Mouse (Mus musculus) heart, embryonic 16.5 days (tissue): ENCODE measurements around the gene Ccdc124. TPM values are rescaled to one million over a fixed set of nuclear protein-coding genes. Genes with fewer than 3 reads are reported as not detected.

Experiments used
- ATAC-seq: fragments of 200-750 bp; cut with Nextera tagmentation; replicated peaks from 2 replicates; pipeline ENCODE4 v1.8.0; 2017; ENCODE audit warnings: moderate number of reproducible peaks; ENCODE audit not compliant: insufficient read depth, low FRiP score; ENCODE audit errors: extremely low read depth
- H3K27ac ChIP-seq: fragments of 300-500 bp; sonication (generic); 2 replicates; pipeline ENCODE4 v1.5.1; 2014; ENCODE audit warnings: mild to moderate bottlenecking, low read length, control low read depth, moderate library complexity
- H3K27me3 ChIP-seq: fragments of 300-500 bp; sonication (generic); 2 replicates; pipeline ENCODE4 v1.6.1; 2014; ENCODE audit warnings: low read length, mixed read lengths; ENCODE audit not compliant: control insufficient read depth, insufficient read depth
- H3K36me3 ChIP-seq: fragments of 300-500 bp; sonication (generic); 2 replicates; pipeline ENCODE4 v1.6.1; 2014; ENCODE audit not compliant: control insufficient read depth, insufficient read depth
- H3K4me1 ChIP-seq: fragments of 300-500 bp; sonication (generic); 2 replicates; pipeline ENCODE4 v1.6.1; 2014; ENCODE audit warnings: low read length, mixed read lengths; ENCODE audit not compliant: control insufficient read depth, insufficient read depth
- H3K4me2 ChIP-seq: fragments of 300-500 bp; sonication (generic); 2 replicates; pipeline ENCODE4 v1.6.1; 2014; ENCODE audit warnings: low read depth, mild to moderate bottlenecking, control low read depth, low read length
- H3K4me3 ChIP-seq: fragments of 300-500 bp; sonication (generic); 2 replicates; pipeline ENCODE4 v1.5.1; 2014; ENCODE audit warnings: mild to moderate bottlenecking, control low read depth, low read length
- H3K9ac ChIP-seq: fragments of 300-500 bp; sonication (generic); 2 replicates; pipeline ENCODE4 v1.6.1; 2014; ENCODE audit warnings: low read length, control low read depth
- H3K9me3 ChIP-seq: fragments of 300-500 bp; sonication (generic); replicated peaks from 2 replicates; pipeline ENCODE4 v1.6.1; 2016; ENCODE audit warnings: low read length; ENCODE audit not compliant: control insufficient read depth
- WGBS: fragments of 180-500 bp; shearing (Covaris S2); extraction: QIAGEN DNeasy Blood & Tissue Kit; methylation state at CpG from one replicate; pipeline ENCODE4 v1.1.7; 2014; 5-methylcytosine and 5-hydroxymethylcytosine counted together
- polyA plus RNA-seq: library from polyadenylated mRNA; unstranded; fragments of >200 nt; fragmentation: Nextera tagmentation; extraction: Ambion mirVana; gene quantifications from 2 replicates; pipeline ENCODE4 v1.2.1, GENCODE M21; 2015

Gene Ccdc124
- polyA plus RNA-seq, 1 experiment from 2014 or later: 82.3 TPM

DNA sequence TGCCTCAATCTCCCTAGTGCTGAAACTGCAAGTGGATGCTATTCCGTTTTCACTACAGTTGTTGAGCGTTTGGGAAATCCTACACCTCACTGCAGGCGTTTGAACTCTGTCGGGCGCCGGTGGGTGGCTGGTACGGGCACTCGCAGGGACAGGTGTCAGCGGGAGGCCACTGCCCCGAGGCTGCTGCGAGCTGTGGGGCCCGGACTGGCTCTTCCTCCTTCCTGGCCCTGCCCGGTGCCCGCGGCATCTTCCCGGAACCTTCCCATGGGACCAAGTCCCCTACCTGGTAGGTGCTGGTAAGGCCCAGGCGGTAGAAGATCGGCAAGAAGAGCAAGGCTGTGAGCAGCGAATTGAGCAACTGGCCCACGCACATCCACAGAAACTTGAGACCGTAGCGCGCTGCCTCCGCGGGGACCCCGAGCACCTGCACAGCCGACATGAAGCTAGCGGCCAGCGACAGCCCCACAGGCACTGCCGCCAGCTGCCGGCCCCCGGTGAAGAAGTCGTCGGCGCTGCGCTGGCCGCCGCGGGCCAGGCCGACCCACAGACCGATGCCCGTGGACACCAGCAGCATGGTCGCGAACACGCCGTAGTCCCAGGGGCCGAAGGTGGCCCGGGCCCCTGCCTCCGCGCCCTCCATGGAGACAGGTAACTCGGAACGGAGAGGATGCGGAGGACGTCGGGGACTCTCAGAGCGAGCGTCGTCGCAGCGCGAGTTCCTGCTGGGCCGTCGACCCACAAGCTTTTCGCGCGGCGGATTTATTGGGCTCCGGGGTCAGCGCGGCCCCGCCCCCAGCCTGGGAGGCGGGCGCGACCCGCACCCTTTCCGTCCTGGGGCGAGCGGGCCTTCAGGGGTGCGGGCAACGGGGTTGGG lies 18.5 kb upstream of the Ccdc124 start, which contains the start of gene Slc5a5:
Slc5a5 (minus strand) TSS at position 736 of the 874 bp plus-strand sequence.
- 4% methylated on average over 80 of the region's 80 CpGs for WGBS

GRCm38 (mm10) chr8:70891356-70891755 lies 17.6 kb upstream of the Ccdc124 start:
- H3K27me3 ChIP-seq: peaks cover 30% of the 10 kb centered on the region
- H3K4me3 ChIP-seq: no peak overlapping the region; the same call in 1 of the 2 replicates
- H3K4me2 ChIP-seq: no peak overlapping the region

More for the DNA sequence above, 18.5 kb upstream of the Ccdc124 start, which contains the start of gene Slc5a5:
- no peak for ATAC-seq
- H3K36me3 ChIP-seq: peaks cover 26% of the 10 kb centered on the region
- no peaks in the 10 kb centered on the region for H3K9me3 ChIP-seq
- peaks cover 30% of the 10 kb centered on the region for H3K27me3 ChIP-seq
- H3K9ac ChIP-seq: no peak within 1 kb of the TSS
- H3K4me1 ChIP-seq: peaks cover 7% of the 10 kb centered on the region
- peak within 1 kb of the TSS; percentile 1 for H3K4me3 ChIP-seq
- H3K4me2 ChIP-seq: peak within 1 kb of the TSS; percentile 18
- no peak within 1 kb of the TSS for H3K27ac ChIP-seq

DNA sequence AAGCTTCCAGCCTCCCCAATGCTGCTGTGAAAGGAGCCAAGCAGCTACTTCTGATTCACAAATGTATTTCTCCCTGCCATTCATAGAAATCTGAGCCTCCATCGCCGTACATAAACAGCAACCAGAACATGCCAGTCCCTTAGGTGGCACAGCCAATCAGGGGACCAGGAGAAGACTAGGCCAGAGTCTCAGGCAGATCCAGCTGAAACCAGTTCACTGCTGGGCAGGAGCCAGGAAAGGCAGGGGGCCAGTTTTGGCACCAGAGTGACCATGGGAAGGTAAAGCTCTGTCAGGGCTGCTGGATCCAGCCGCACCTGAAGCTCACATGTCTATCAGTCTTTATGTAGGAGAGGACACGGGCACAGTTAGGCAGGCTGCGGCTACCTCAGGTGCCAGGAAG lies 16.9 kb upstream of the Ccdc124 start:
- peaks cover 24% of the 10 kb centered on the region for H3K36me3 ChIP-seq
- H3K4me3 ChIP-seq: no peak overlapping the region
- ATAC-seq: no peak
- WGBS: 88% methylated on average over 5 of the region's 5 CpGs
- H3K9ac ChIP-seq: no peak overlapping the region
- H3K27ac ChIP-seq: no peak overlapping the region
- H3K4me2 ChIP-seq: no peak overlapping the region
- H3K4me1 ChIP-seq: no peaks in the 10 kb centered on the region
- no peaks in the 10 kb centered on the region for H3K9me3 ChIP-seq
- peaks cover 36% of the 10 kb centered on the region for H3K27me3 ChIP-seq

More at GRCm38 (mm10) chr8:70891356-70891755, 17.6 kb upstream of the Ccdc124 start:
- Histone ChIP-seq H3K9me3 (no peaks in the 10 kb centered on the region), H3K9ac (no peak overlapping the region), H3K27ac (no peak overlapping the region), H3K36me3 (peaks cover 26% of the 10 kb centered on the region), H3K4me1 (peaks cover 6% of the 10 kb centered on the region)
- 10% methylated on average over 21 of the region's 21 CpGs for WGBS
- ATAC-seq: no peak

- Histone ChIP-seq H3K4me1 (no peaks in the 10 kb centered on the region), H3K4me2 (no peak overlapping the region), H3K4me3 (no peak overlapping the region), H3K9me3 (no peaks in the 10 kb centered on the region), H3K27me3 (peaks cover 28% of the 10 kb centered on the region), H3K27ac (no peak overlapping the region), H3K9ac (no peak overlapping the region), H3K36me3 (no peaks in the 10 kb centered on the region)
- 4% methylated on average over 18 of the region's 18 CpGs for WGBS
- ATAC-seq: no peak
These were observed 13.9 kb upstream of the Ccdc124 start for GRCm38 (mm10) chr8:70887669-70888068.

DNA sequence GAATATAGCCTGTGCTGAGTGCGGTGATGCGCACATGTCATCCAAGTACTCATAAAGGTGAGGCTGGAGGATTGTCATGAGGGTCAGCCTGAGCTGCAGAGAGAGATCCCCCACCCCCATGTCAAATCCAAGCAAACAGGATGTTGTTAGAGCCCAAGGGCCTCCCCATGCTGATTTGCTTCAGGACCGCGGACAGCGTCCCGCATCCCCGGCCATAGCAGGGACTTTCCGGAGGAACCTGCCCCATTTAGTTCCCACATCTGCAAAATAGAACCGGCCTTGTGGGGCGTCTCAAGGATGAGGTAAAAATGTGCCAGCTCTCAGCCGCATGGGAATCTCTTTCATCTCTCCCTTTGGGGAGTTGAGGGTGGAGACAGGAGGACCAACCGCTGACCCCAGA lies 11.9 kb upstream of the Ccdc124 start:
- WGBS: 15% methylated on average over 12 of the region's 12 CpGs
- Histone ChIP-seq H3K27ac (no peak overlapping the region), H3K36me3 (no peaks in the 10 kb centered on the region), H3K4me1 (peaks cover 5% of the 10 kb centered on the region), H3K4me3 (no peak overlapping the region), H3K27me3 (peaks cover 13% of the 10 kb centered on the region), H3K9ac (no peak overlapping the region), H3K9me3 (no peaks in the 10 kb centered on the region), H3K4me2 (no peak overlapping the region)
- ATAC-seq: no peak

DNA sequence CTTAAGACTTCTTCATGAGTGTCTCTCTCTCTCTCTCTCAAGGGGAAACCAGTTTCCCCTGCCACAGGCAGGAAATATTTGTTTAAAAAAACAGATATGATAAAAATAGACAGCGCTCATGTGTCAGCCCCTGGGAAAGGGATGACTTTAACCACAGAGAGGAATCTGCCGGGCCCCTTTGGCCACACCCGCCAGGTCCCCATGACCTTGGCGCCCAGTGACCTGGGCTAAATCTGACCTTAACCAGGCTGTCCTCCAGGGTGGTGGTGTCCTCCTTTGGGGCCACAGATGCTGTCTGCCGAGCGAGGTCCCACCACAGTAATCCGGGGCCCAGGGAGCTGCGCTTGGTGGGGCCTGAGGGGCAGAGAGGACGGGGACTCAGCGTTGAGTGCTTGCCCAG lies 10.9 kb upstream of the Ccdc124 start:
- Histone ChIP-seq H3K4me1 (peaks cover 12% of the 10 kb centered on the region), H3K4me3 (no peak overlapping the region), H3K9ac (no peak overlapping the region), H3K27me3 (peaks cover 6% of the 10 kb centered on the region; the same call in 1 of the 2 replicates), H3K9me3 (no peaks in the 10 kb centered on the region), H3K4me2 (no peak overlapping the region), H3K36me3 (no peaks in the 10 kb centered on the region), H3K27ac (no peak overlapping the region)
- 65% methylated on average over 10 of the region's 10 CpGs for WGBS
- no peak for ATAC-seq

- 74% methylated on average over 4 of the region's 4 CpGs for WGBS
- no peak for ATAC-seq
These were observed 10.5 kb upstream of the Ccdc124 start for GRCm38 (mm10) chr8:70884186-70884585.

GRCm38 (mm10) chr8:70880546-70880945 lies 6.8 kb upstream of the Ccdc124 start:
- no peaks in the 10 kb centered on the region; the same call in 1 of the 2 replicates for H3K27me3 ChIP-seq
- H3K9ac ChIP-seq: no peak overlapping the region
- no peak overlapping the region; the same call in 1 of the 2 replicates for H3K4me2 ChIP-seq
- H3K27ac ChIP-seq: peak overlapping the region; percentile 17
- ATAC-seq: no peak
- no peaks in the 10 kb centered on the region for H3K36me3 ChIP-seq
- H3K4me3 ChIP-seq: no peak overlapping the region
- H3K9me3 ChIP-seq: no peaks in the 10 kb centered on the region
- WGBS: 12% methylated on average over 11 of the region's 11 CpGs
- H3K4me1 ChIP-seq: peaks cover 12% of the 10 kb centered on the region

More at GRCm38 (mm10) chr8:70884186-70884585, 10.5 kb upstream of the Ccdc124 start:
- Histone ChIP-seq H3K36me3 (no peaks in the 10 kb centered on the region), H3K4me1 (peaks cover 12% of the 10 kb centered on the region), H3K27me3 (peaks cover 6% of the 10 kb centered on the region; the same call in 1 of the 2 replicates), H3K9me3 (no peaks in the 10 kb centered on the region), H3K9ac (no peak overlapping the region), H3K4me3 (no peak overlapping the region), H3K27ac (no peak overlapping the region), H3K4me2 (no peak overlapping the region)

DNA sequence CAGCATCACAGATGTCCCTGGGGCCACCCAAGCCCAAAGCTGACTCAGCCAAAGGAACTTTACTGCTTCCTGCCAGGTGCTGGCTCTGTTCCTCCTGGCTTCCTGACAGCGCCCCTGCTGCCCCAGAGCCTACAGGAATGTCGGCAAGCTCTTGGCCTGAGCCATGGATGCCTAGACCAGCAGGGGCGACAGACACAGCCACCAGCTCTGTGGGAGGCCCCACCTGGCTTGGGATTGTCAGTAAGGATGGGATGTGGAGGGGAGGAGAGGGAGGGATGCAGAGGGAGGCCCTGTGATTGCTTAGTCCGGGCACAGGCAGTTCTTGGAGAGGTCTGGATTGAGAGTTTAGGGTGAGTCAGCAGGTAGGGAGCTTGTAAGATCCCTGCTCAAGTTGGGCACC lies 6.4 kb upstream of the Ccdc124 start:
- H3K27ac ChIP-seq: peak overlapping the region; percentile 17; the same call in 1 of the 2 replicates
- no peak overlapping the region; the same call in 1 of the 2 replicates for H3K4me2 ChIP-seq
- ATAC-seq: 0 out of 2 replicates have a peak, but pooled peaks have one; percentile 17
- H3K27me3 ChIP-seq: no peaks in the 10 kb centered on the region; the same call in 1 of the 2 replicates
- no peaks in the 10 kb centered on the region for H3K36me3 ChIP-seq
- no peak overlapping the region for H3K9ac ChIP-seq
- H3K4me3 ChIP-seq: no peak overlapping the region
- WGBS: 4% methylated on average over 4 of the region's 4 CpGs
- H3K4me1 ChIP-seq: peaks cover 12% of the 10 kb centered on the region
- H3K9me3 ChIP-seq: no peaks in the 10 kb centered on the region
